Mouse (Mus musculus) liver, embryonic 14.5 days (tissue): ENCODE results near the gene Thra. TPM values are rescaled to one million over a fixed set of nuclear protein-coding genes. Genes with fewer than 3 reads are reported as not detected.
"Not testable (repeated sequence)": the region's sequence is repeated elsewhere in the genome, so short reads cannot be mapped to it uniquely, and the experiment has no call there.

Experiments
- ATAC-seq: fragments of 200-750 bp; cut with Nextera tagmentation; 2 replicates; pipeline ENCODE4 v1.8.0; 2017; ENCODE audit warnings: moderate number of reproducible peaks, mild to moderate bottlenecking, moderate library complexity; ENCODE audit not compliant: insufficient read depth
- DNase-seq, 3 experiments: peaks; one replicate each; pipeline ENCODE4 v3.0.0-alpha.2; 2012 to 2013; ENCODE audit warnings: low read depth in 3 of 3, low spot score in 3 of 3
- H3K27ac ChIP-seq: fragments of 300-500 bp; sonication (generic); 2 replicates; pipeline ENCODE4 v1.5.1; 2014; ENCODE audit warnings: moderate library complexity, mild to moderate bottlenecking, control low read depth, inconsistent platforms
- H3K27me3 ChIP-seq: fragments of 300-500 bp; sonication (generic); 2 replicates; pipeline ENCODE4 v1.6.1; 2014; ENCODE audit warnings: mild to moderate bottlenecking, low read length, moderate library complexity; ENCODE audit not compliant: control insufficient read depth, insufficient read depth
- H3K36me3 ChIP-seq: fragments of 300-500 bp; sonication (generic); replicated peaks from 2 replicates; pipeline ENCODE4 v1.6.1; 2014; ENCODE audit warnings: low read depth; ENCODE audit not compliant: control insufficient read depth, insufficient read depth
- H3K4me1 ChIP-seq, 2 experiments: fragments of 200-500 bp in 1 of 2; fragments of 300-500 bp in 1 of 2; sonication (generic) in 1 of 2; replicated peaks; 2 replicates each; pipeline ENCODE4 v1.6.1; 2012 to 2014; ENCODE audit warnings: antibody characterized with exemption in 1 of 2, inconsistent platforms in 1 of 2, low read length in 1 of 2; ENCODE audit not compliant: control insufficient read depth in 2 of 2, insufficient read depth in 2 of 2
- H3K4me2 ChIP-seq: fragments of 300-500 bp; sonication (generic); 2 replicates; pipeline ENCODE4 v1.6.1; 2014; ENCODE audit warnings: low read depth, mild to moderate bottlenecking, control low read depth, moderate library complexity
- H3K4me3 ChIP-seq, 2 experiments: fragments of 200-500 bp in 1 of 2; fragments of 300-500 bp in 1 of 2; sonication (generic) in 1 of 2; 2 replicates each; pipeline ENCODE4 v1.5.1; 2012 to 2014; ENCODE audit warnings: low read depth in 2 of 2, low read length in 2 of 2, mild to moderate bottlenecking in 2 of 2, control low read depth in 1 of 2, inconsistent platforms in 1 of 2, moderate library complexity in 1 of 2; ENCODE audit not compliant: insufficient read depth in 1 of 2
- H3K9ac ChIP-seq: fragments of 300-500 bp; sonication (generic); replicated peaks from 2 replicates; pipeline ENCODE4 v1.6.1; 2014; ENCODE audit warnings: mild to moderate bottlenecking, control low read depth, moderate library complexity
- H3K9me3 ChIP-seq: fragments of 300-500 bp; sonication (generic); 2 replicates; pipeline ENCODE4 v1.6.1; 2016; ENCODE audit warnings: low read length, mixed read lengths; ENCODE audit not compliant: control insufficient read depth
- CTCF ChIP-seq: IDR thresholded peaks from 2 replicates; pipeline ENCODE4 v1.5.1; 2016; ENCODE audit warnings: antibody characterized with exemption, low read depth, control low read depth
- EP300 ChIP-seq: IDR thresholded peaks from 2 replicates; pipeline ENCODE4 v1.6.1; 2016; ENCODE audit warnings: antibody characterized with exemption, low read depth
- WGBS: fragments of 180-500 bp; shearing (Covaris S2); extraction: QIAGEN DNeasy Blood & Tissue Kit; methylation state at CpG from one replicate; pipeline ENCODE4 v1.1.7; 2014; ENCODE audit not compliant: insufficient replicate concordance; 5-methylcytosine and 5-hydroxymethylcytosine counted together
- polyA plus RNA-seq, 2 experiments: library from polyadenylated mRNA; depleted of rRNA in 1 of 2; stranded (reverse) in 1 of 2; unstranded in 1 of 2; fragments of >200 nt; fragmentation: Nextera tagmentation in 1 of 2; extraction: Ambion mirVana in 1 of 2; gene quantifications; 2 replicates each; pipeline versions ENCODE4 v1.2.1 to v1.2.3; 2012 to 2014

The Thra gene
- polyA plus RNA-seq, 2 experiments: 8.3 to 15.6 TPM

DNA sequence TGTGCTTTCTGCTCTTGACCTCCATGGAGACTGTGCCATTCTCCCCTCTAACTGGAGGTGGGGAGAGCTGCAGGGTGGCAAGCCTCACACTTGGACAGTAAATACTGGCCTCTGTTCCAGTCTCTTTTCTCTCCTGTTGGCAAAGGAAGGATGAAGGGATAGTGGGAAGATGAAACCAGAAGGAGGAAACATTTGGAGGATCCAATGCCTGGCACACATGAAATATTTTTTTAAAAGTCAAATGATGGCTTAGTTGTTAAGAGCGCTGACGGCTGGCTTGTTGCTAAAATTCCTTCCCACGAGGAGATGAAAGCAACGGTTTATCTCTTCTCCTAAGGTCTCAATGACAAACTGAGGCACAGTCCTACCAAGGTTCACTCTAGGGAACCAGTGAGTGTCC, 5.3 kb upstream of the Thra start:
- H3K9ac ChIP-seq: no peak overlapping the region
- 82% methylated on average over 4 of the region's 4 CpGs for WGBS
- H3K4me3 ChIP-seq: no peak overlapping the region
- no peak overlapping the region for H3K27ac ChIP-seq
- no peaks in the 10 kb centered on the region for H3K36me3 ChIP-seq
- peaks cover 15 to 16% of the 10 kb centered on the region in 2 experiments for H3K4me1 ChIP-seq
- ATAC-seq (no peak), DNase-seq (no peak)
- H3K4me2 ChIP-seq: no peak overlapping the region
- H3K27me3 ChIP-seq: no peaks in the 10 kb centered on the region
- peaks cover 4% of the 10 kb centered on the region for H3K9me3 ChIP-seq
- TF ChIP-seq EP300: no peak
- TF ChIP-seq CTCF: no peak

DNA sequence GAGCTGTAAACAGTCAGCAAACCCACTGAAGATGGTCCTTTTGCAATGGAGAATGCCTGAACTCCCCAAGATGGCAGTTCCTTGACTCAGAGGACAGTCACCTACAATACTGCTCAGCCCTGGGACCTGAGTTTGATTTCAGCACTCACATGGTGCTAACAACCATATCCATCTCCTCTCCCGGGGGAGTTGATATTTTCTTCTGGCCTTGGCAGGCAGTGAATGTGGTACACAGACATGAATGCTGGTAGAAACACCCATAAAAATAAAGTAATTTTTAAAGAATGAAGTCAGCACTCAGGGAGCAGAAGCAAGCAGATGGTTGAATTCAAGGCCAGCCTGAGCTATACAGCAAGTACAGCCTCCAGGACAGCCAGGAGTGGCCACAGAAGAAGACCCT, 4.3 kb upstream of the Thra start:
- Histone ChIP-seq H3K36me3 (no peaks in the 10 kb centered on the region), H3K4me2 (no peak overlapping the region), H3K4me1 (peaks cover 17 to 22% of the 10 kb centered on the region in 2 experiments), H3K4me3 (no peak overlapping the region), H3K27ac (no peak overlapping the region), H3K9ac (no peak overlapping the region), H3K27me3 (no peaks in the 10 kb centered on the region), H3K9me3 (peaks cover 4% of the 10 kb centered on the region)
- 76% methylated on average over 1 of the region's 1 CpGs for WGBS
- TF ChIP-seq EP300 (no peak), CTCF (no peak)
- ATAC-seq: no peak
- no peak for DNase-seq

DNA sequence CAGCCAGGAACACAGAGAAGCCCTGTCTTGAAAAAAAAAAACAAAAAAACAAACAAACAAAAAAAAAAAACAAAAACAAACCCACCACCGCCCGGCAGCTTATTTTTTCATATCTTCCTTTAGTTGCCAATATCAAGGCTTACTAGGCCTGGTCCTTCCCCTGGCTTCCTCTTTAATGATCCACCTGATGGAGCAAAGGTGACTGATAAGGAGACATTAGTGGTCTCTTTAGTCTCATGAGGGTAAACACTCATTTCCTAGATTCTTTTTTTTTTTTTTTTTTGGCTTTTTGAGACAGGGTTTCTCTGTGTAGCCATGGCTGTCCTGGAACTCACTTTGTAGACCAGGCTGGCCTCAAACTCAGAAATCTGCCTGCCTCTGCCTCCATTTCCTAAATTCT, 3.2 kb upstream of the Thra start:
- ATAC-seq: not testable (repeated sequence)

DNA sequence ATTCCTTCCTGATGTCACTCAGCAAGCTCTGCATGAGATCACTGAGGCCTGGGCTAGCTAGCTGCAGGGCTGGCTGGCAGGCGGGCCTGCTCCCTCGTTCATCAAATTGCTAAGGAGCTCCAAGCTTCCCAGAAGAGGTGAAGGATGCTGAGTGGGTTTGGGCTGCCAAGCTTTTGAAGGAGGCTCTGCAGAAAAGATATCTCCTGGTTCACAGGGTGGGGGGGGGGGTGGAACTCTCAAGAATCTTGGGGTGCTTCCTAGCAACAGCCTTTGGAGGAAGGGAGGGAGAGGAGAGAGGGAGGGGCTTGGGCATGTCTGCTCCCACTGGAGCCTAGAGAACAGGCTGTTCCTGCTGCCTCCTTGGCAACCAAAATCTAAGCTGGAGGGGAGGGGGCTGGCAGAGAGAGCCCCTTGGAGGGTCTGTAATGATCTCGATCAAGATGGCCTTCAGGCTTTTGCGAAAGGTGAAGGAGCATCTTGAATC, 2.0 kb upstream of the Thra start:
- Histone ChIP-seq H3K36me3 (no peaks in the 10 kb centered on the region), H3K4me2 (peak overlapping the region; percentile 25; the same call in 1 of the 2 replicates), H3K4me1 (peaks cover 26 to 33% of the 10 kb centered on the region in 2 experiments), H3K9me3 (peaks cover 4% of the 10 kb centered on the region), H3K9ac (no peak overlapping the region), H3K27me3 (no peaks in the 10 kb centered on the region), H3K27ac (no peak overlapping the region), H3K4me3 (no peak overlapping the region)
- no peak for ATAC-seq
- 43% methylated on average over 4 of the region's 4 CpGs for WGBS
- TF ChIP-seq CTCF (no peak), EP300 (no peak)
- no peak for DNase-seq

More for the DNA sequence above, 3.2 kb upstream of the Thra start:
- H3K9ac ChIP-seq, H3K4me2 ChIP-seq, H3K27me3 ChIP-seq, H3K36me3 ChIP-seq, H3K27ac ChIP-seq, H3K9me3 ChIP-seq, DNase-seq, H3K4me3 ChIP-seq: not testable (repeated sequence)
- 59% methylated on average over 2 of the region's 2 CpGs for WGBS
- peaks cover 17 to 24% of the 10 kb centered on the region in 2 experiments for H3K4me1 ChIP-seq

DNA sequence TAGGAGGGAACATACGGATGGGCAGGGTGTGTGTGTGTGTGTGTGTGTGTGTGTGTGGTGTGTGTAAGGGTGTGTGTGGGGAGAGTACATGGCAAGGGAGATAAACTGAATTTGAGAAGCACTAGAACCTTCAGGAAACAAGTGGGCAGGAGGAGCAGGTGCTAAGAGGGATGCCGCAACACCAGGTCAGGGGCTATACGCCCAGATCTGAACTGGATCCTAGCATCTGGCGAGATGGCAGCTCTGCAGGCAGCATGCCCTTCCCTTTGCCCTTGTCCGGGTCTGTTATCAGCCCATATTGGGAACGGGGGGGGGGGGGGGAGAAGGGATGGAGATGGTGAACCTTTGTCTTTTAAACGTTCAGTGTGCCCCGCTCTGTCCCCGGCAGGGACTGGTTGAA, 1.5 kb upstream of the Thra start:
- Histone ChIP-seq H3K9me3 (peaks cover 4% of the 10 kb centered on the region), H3K27me3 (no peaks in the 10 kb centered on the region), H3K4me3 (no peak overlapping the region), H3K4me1 (peaks cover 31 to 38% of the 10 kb centered on the region in 2 experiments), H3K9ac (no peak overlapping the region), H3K4me2 (peak overlapping the region; percentile 25), H3K27ac (no peak overlapping the region), H3K36me3 (no peaks in the 10 kb centered on the region)
- no peak for DNase-seq
- no peak for ATAC-seq
- WGBS: 34% methylated on average over 9 of the region's 9 CpGs
- TF ChIP-seq EP300 (no peak), CTCF (no peak)
